Mouse (Mus musculus) myocyte (in vitro differentiated cells): ENCODE data around the gene Ints5. TPM values are rescaled to one million over a fixed set of nuclear protein-coding genes. Genes with fewer than 3 reads are reported as not detected.

Source experiments
- H3K27me3 ChIP-seq: one replicate; pipeline ENCODE4 v1.6.1; 2011; ENCODE audit not compliant: control insufficient read depth, insufficient read depth, insufficient read length
- H3K36me3 ChIP-seq: one replicate; pipeline ENCODE4 v1.6.1; 2011; ENCODE audit not compliant: control insufficient read depth, insufficient read depth
- H3K4me2 ChIP-seq: one replicate; pipeline ENCODE4 v1.6.1; 2011; ENCODE audit warnings: low read depth, control low read depth
- H3K4me3 ChIP-seq: one replicate; pipeline ENCODE4 v1.5.1; 2011; ENCODE audit warnings: mild to moderate bottlenecking, control low read depth, moderate library complexity
- H3K79me2 ChIP-seq: one replicate; pipeline ENCODE4 v1.6.1; 2011; ENCODE audit not compliant: control insufficient read depth, insufficient read depth
- H3ac ChIP-seq: one replicate; pipeline ENCODE4 v1.6.1; 2011; ENCODE audit not compliant: control insufficient read depth, insufficient read length
- CEBPB ChIP-seq: IDR thresholded peaks from 2 replicates; pipeline ENCODE4 v1.6.1; 2011; ENCODE audit warnings: mild to moderate bottlenecking, moderate library complexity; ENCODE audit not compliant: poor library complexity, insufficient read depth, severe bottlenecking
- E2F4 ChIP-seq: IDR thresholded peaks from one replicate; pipeline ENCODE4 v1.6.1; 2011; ENCODE audit warnings: mild to moderate bottlenecking, control low read depth, moderate library complexity; ENCODE audit not compliant: insufficient read depth
- MAX ChIP-seq: IDR thresholded peaks from one replicate; pipeline ENCODE4 v1.6.1; 2011; ENCODE audit warnings: low read depth, mild to moderate bottlenecking, control low read depth
- MYOD1 ChIP-seq, 3 experiments: IDR thresholded peaks; one replicate each; pipeline ENCODE4 v1.6.1; 2011; ENCODE audit warnings: control low read depth in 2 of 3, low read depth in 2 of 3, mild to moderate bottlenecking in 2 of 3, moderate library complexity in 1 of 3; ENCODE audit not compliant: insufficient read length in 2 of 3, control insufficient read depth in 1 of 3
- MYOG ChIP-seq, 3 experiments: IDR thresholded peaks; one replicate each; pipeline ENCODE4 v1.6.1; 2011; ENCODE audit warnings: control low read depth in 2 of 3, low read depth in 2 of 3, mild to moderate bottlenecking in 2 of 3; ENCODE audit not compliant: insufficient read length in 2 of 3, control insufficient read depth in 1 of 3, insufficient read depth in 1 of 3
- POLR2A ChIP-seq: IDR thresholded peaks from one replicate; pipeline ENCODE4 v1.6.1; 2011; ENCODE audit warnings: low read depth, mild to moderate bottlenecking, control low read depth, moderate library complexity; ENCODE audit not compliant: insufficient read length
- POLR2AphosphoS2 ChIP-seq: IDR thresholded peaks from one replicate; pipeline ENCODE4 v1.6.1; 2011; ENCODE audit warnings: low read depth, control low read depth; ENCODE audit not compliant: insufficient read length
- REST ChIP-seq: IDR thresholded peaks from one replicate; pipeline ENCODE4 v1.6.1; 2011; ENCODE audit warnings: mild to moderate bottlenecking, control low read depth, moderate library complexity; ENCODE audit not compliant: insufficient read depth, insufficient read length
- SRF ChIP-seq: IDR thresholded peaks from one replicate; pipeline ENCODE4 v1.6.1; 2011; ENCODE audit warnings: low read depth; ENCODE audit not compliant: control insufficient read depth, insufficient read length
- TCF12 ChIP-seq: IDR thresholded peaks from one replicate; pipeline ENCODE4 v1.6.1; 2011; ENCODE audit warnings: mild to moderate bottlenecking, control low read depth; ENCODE audit not compliant: poor library complexity, insufficient read depth, severe bottlenecking
- TCF3 ChIP-seq: IDR thresholded peaks from one replicate; pipeline ENCODE4 v1.6.1; 2011; ENCODE audit warnings: low read depth, control low read depth; ENCODE audit not compliant: insufficient read length
- USF1 ChIP-seq: IDR thresholded peaks from one replicate; pipeline ENCODE4 v1.6.1; 2011; ENCODE audit warnings: low read depth, mild to moderate bottlenecking, control low read depth, moderate library complexity
- polyA plus RNA-seq: library from polyadenylated mRNA; unstranded; fragments of >200 nt; fragmentation: generic; extraction: Trizol; gene quantifications from one replicate; pipeline ENCODE4 v1.2.1, GENCODE M21; 2012; ENCODE audit warnings: missing spikeins

The Ints5 gene
- polyA plus RNA-seq, 1 experiment: 23.2 TPM

GRCm38 (mm10) chr19:8914212-8914611 lies 21.4 kb downstream of the Ints5 start:
- H3K36me3 ChIP-seq: peaks cover 68% of the 10 kb centered on the region
- no peak overlapping the region for H3ac ChIP-seq
- H3K79me2 ChIP-seq: no peaks in the 10 kb centered on the region
- no peak overlapping the region for H3K4me2 ChIP-seq
- TF ChIP-seq E2F4 (no peak), MAX (no peak), REST (no peak), POLR2AphosphoS2 (no peak), MYOD1 (IDR thresholded peaks at IDR 0.05; ENCODE audit: control insufficient read depth in 1 of 3, insufficient read length in 2 of 3, low read depth in 2 of 3) (no peak), TCF3 (no peak), SRF (no peak), USF1 (no peak), TCF12 (no peak)
- H3K4me3 ChIP-seq: no peak overlapping the region
- H3K27me3 ChIP-seq: no peaks in the 10 kb centered on the region

GRCm38 (mm10) chr19:8919000-8919399 lies 26.2 kb downstream of the Ints5 start:
- H3K4me2 ChIP-seq: no peak overlapping the region
- H3K4me3 ChIP-seq: no peak overlapping the region
- H3K27me3 ChIP-seq: no peaks in the 10 kb centered on the region
- no peak overlapping the region for H3ac ChIP-seq
- no peak for TF ChIP-seq USF1
- peaks cover 32% of the 10 kb centered on the region for H3K36me3 ChIP-seq
- H3K79me2 ChIP-seq: peaks cover 34% of the 10 kb centered on the region

DNA sequence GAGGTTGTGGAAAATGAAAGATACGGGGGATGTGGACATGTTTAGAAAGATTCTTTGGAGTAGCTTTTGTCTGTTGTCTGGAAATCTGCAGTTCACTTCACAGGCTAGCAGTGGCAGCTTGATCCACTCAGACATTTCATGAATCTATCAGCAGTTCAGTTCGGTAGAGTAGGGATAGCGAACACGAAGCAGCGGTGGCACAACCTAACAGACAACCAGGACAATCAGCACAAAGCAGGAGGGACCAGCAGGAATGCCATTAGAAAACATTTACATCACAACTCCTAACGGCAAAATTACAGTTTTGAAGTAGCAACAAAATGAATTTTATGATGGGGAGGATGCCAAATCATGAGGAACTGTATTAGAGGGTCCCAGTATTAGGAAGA lies 26.9 kb downstream of the Ints5 start:
- Histone ChIP-seq H3K27me3 (no peaks in the 10 kb centered on the region), H3K36me3 (peaks cover 25% of the 10 kb centered on the region), H3K4me3 (peak overlapping the region; percentile 81), H3ac (peak overlapping the region; percentile 62), H3K79me2 (peaks cover 35% of the 10 kb centered on the region), H3K4me2 (no peak overlapping the region)
- TF ChIP-seq POLR2AphosphoS2: peak; percentile 20
- no peak for TF ChIP-seq SRF

DNA sequence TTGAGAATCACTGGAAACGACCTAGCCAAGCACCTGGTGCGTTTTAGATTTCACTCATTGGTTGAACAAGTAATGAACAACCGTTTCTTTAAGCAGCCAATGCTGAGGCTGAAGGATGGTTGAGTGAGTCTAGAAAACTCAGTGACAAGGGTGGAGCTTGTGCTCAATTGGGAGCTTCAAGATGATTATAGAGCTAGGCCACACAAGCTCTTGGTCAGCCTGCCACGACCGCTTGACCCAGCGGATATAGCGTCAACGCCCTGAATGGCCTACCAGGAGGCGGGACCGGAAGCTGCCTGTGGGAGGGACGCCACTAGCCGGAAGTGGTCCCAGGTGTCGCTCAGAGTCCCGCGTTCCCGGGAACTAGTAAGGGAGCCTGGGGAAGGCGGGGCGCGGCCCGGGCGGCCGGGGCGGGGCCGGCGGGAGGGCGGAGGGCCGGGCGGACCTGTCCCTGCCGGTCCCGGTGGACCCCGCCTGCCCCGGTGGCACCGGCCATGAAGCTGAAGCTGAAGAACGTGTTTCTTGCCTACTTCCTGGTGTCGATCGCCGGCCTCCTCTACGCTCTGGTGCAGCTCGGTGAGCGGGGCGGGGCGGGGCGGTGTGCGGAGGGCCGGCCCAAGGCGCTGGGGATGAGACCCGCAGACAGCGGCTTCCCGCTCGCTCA lies 27.4 kb downstream of the Ints5 start, which contains the start of gene B3gat3:
Gene B3gat3 (plus strand): TSS at position 302 of the 664 bp plus-strand sequence.
- TF ChIP-seq REST: no peak
- TF ChIP-seq USF1: no peak
- peak in 1 of 3 experiments; percentile 28 for TF ChIP-seq MYOG (IDR thresholded peaks at IDR 0.05; ENCODE audit: control insufficient read depth in 1 of 3, insufficient read depth in 1 of 3, insufficient read length in 2 of 3, low read depth in 2 of 3)
- peak; percentile 86 for TF ChIP-seq POLR2AphosphoS2
- peak; percentile 89 for TF ChIP-seq POLR2A
- no peak for TF ChIP-seq MAX
- no peak for TF ChIP-seq SRF
- no peak for TF ChIP-seq CEBPB
- TF ChIP-seq E2F4: no peak
- TF ChIP-seq MYOD1 (IDR thresholded peaks at IDR 0.05; ENCODE audit: control insufficient read depth in 1 of 3, insufficient read length in 2 of 3, low read depth in 2 of 3): no peak
- no peak for TF ChIP-seq TCF12
- no peak for TF ChIP-seq TCF3
- peak within 1 kb of the TSS; percentile 62 for H3ac ChIP-seq

GRCm38 (mm10) chr19:8920836-8921291 lies 28.1 kb downstream of the Ints5 start:
- no peak for TF ChIP-seq MAX
- peak; percentile 97 for TF ChIP-seq USF1
- H3K79me2 ChIP-seq: peaks cover 35% of the 10 kb centered on the region
- H3ac ChIP-seq: peak overlapping the region; percentile 62
- H3K36me3 ChIP-seq: peaks cover 14% of the 10 kb centered on the region
- H3K27me3 ChIP-seq: no peaks in the 10 kb centered on the region
- H3K4me2 ChIP-seq: peak overlapping the region; percentile 97
- peak overlapping the region; percentile 81 for H3K4me3 ChIP-seq

More for the DNA sequence above, 27.4 kb downstream of the Ints5 start, which contains the start of gene B3gat3:
- peak within 1 kb of the TSS; percentile 81 for H3K4me3 ChIP-seq
- peaks cover 35% of the 10 kb centered on the region for H3K79me2 ChIP-seq
- H3K36me3 ChIP-seq: peaks cover 20% of the 10 kb centered on the region
- H3K4me2 ChIP-seq: peak within 1 kb of the TSS; percentile 97
- H3K27me3 ChIP-seq: no peaks in the 10 kb centered on the region

GRCm38 (mm10) chr19:8921741-8922140 lies 28.9 kb downstream of the Ints5 start:
- Histone ChIP-seq H3K4me3 (peak overlapping the region; percentile 81), H3K79me2 (peaks cover 35% of the 10 kb centered on the region)

More at GRCm38 (mm10) chr19:8921741-8922140, 28.9 kb downstream of the Ints5 start:
- H3ac ChIP-seq: no peak overlapping the region
- H3K4me2 ChIP-seq: peak overlapping the region; percentile 97
- TF ChIP-seq SRF (no peak), MYOD1 (IDR thresholded peaks at IDR 0.05; ENCODE audit: control insufficient read depth in 1 of 3, insufficient read length in 2 of 3, low read depth in 2 of 3) (no peak), USF1 (no peak), TCF12 (no peak), POLR2AphosphoS2 (no peak)
- peaks cover 14% of the 10 kb centered on the region for H3K36me3 ChIP-seq
- no peaks in the 10 kb centered on the region for H3K27me3 ChIP-seq
